Mouse (Mus musculus) cerebellum, postnatal 4 days (tissue): ENCODE measurements around the gene Tango6.
A peak's percentile ranks its signal among the peaks of the same experiment; 100 is the strongest.

Experiments used
- DNase-seq, 2 experiments: peaks; one replicate each; pipeline ENCODE4 v3.0.0; 2022; ENCODE audit warnings: low spot score in 2 of 2, mixed read lengths in 1 of 2

Tango6 gene

GRCm38 (mm10) chr8:106700131-106700530 lies 17.3 kb downstream of the Tango6 start:
- no peak for DNase-seq

GRCm38 (mm10) chr8:106701360-106701759 lies 18.5 kb downstream of the Tango6 start:
- no peak for DNase-seq

GRCm38 (mm10) chr8:106704199-106704900 lies 21.5 kb downstream of the Tango6 start:
- no peak for DNase-seq

- no peak for DNase-seq
Observed at GRCm38 (mm10) chr8:106704901-106705321, 22.0 kb downstream of the Tango6 start.

- DNase-seq = no peak
Observed at GRCm38 (mm10) chr8:106706194-106706593, 23.3 kb downstream of the Tango6 start.

GRCm38 (mm10) chr8:106710002-106710401 lies 27.1 kb downstream of the Tango6 start:
- DNase-seq = no peak

- DNase-seq = peak in 1 of 2 experiments; percentile 22
Observed at GRCm38 (mm10) chr8:106712487-106712886, 29.6 kb downstream of the Tango6 start.

GRCm38 (mm10) chr8:106714297-106714696 lies 31.4 kb downstream of the Tango6 start:
- no peak for DNase-seq

GRCm38 (mm10) chr8:106718091-106718500 lies 35.2 kb downstream of the Tango6 start:
- peak; percentile 68 to 78 for DNase-seq

GRCm38 (mm10) chr8:106720921-106721320 lies 38.1 kb downstream of the Tango6 start:
- no peak for DNase-seq

- no peak for DNase-seq
Observed at GRCm38 (mm10) chr8:106722453-106722852, 39.6 kb downstream of the Tango6 start.

- no peak for DNase-seq
Observed at GRCm38 (mm10) chr8:106723921-106724320, 41.1 kb downstream of the Tango6 start.

GRCm38 (mm10) chr8:106726551-106726950 lies 43.7 kb downstream of the Tango6 start:
- no peak for DNase-seq

GRCm38 (mm10) chr8:106727241-106727835 lies 44.5 kb downstream of the Tango6 start:
- peak in 1 of 2 experiments; percentile 50 for DNase-seq

GRCm38 (mm10) chr8:106727889-106728288 lies 45.0 kb downstream of the Tango6 start:
- DNase-seq = no peak

GRCm38 (mm10) chr8:106732921-106733320 lies 50.1 kb downstream of the Tango6 start:
- no peak for DNase-seq

- DNase-seq = no peak
Observed at GRCm38 (mm10) chr8:106733703-106734102, 50.8 kb downstream of the Tango6 start.

GRCm38 (mm10) chr8:106734222-106734621 lies 51.4 kb downstream of the Tango6 start:
- DNase-seq = no peak

GRCm38 (mm10) chr8:106736861-106737662 lies 54.2 kb downstream of the Tango6 start:
- no peak for DNase-seq

- no peak for DNase-seq
Observed at GRCm38 (mm10) chr8:106737846-106738245, 55.0 kb downstream of the Tango6 start.

GRCm38 (mm10) chr8:106742321-106742720 lies 59.5 kb downstream of the Tango6 start:
- no peak for DNase-seq

- no peak for DNase-seq
Observed at GRCm38 (mm10) chr8:106743361-106743760, 60.5 kb downstream of the Tango6 start.
